Mouse (Mus musculus) heart, adult 2 months (tissue): ENCODE measurements at regions not wholly inside any gene's neighbourhood (a gene's known extent, or its start where the extent isn't known, plus 50 kb on each side); places are given as distances from the start of the nearest gene placed in this dataset.

ENCODE experiments used
- CTCF ChIP-seq: fragments of 200-600 bp; IDR thresholded peaks from 2 replicates; pipeline ENCODE4 v1.8.1; 2022; ENCODE audit warnings: antibody characterized with exemption, mild to moderate bottlenecking, moderate library complexity
- EP300 ChIP-seq: fragments of 200-500 bp; IDR thresholded peaks from 2 replicates; pipeline ENCODE4 v1.6.1; 2011; ENCODE audit warnings: low read depth, low read length, control low read depth; ENCODE audit not compliant: insufficient read depth
- POLR2A ChIP-seq: fragments of 200-500 bp; IDR thresholded peaks from 2 replicates; pipeline ENCODE4 v1.6.1; 2011; ENCODE audit warnings: mild to moderate bottlenecking, low read depth, low read length, control low read depth; ENCODE audit not compliant: insufficient read depth

GRCm38 (mm10) chr2:167858346-167858745 lies 73.5 kb upstream of the Ptpn1 start:
- TF ChIP-seq CTCF = no peak
- TF ChIP-seq POLR2A = no peak
- no peak for TF ChIP-seq EP300
